Mouse (Mus musculus): ENCODE measurements around the gene Hist1h3c.

GRCm38 (mm10) chr13:23702220-23702619, 43.2 kb downstream of the Hist1h3c start:
- TF ChIP-seq CTCF (IDR thresholded peaks at IDR 0.05): no peak
- TF ChIP-seq EP300 (IDR thresholded peaks at IDR 0.05): no peak

Measured in lung, postnatal 0 days (tissue).